Mouse (Mus musculus) embryonic facial prominence, embryonic 11.5 days (tissue): Measurements from ENCODE around the gene Robo3. TPM values are rescaled to one million over a fixed set of nuclear protein-coding genes. Genes with fewer than 3 reads are reported as not detected.

Source experiments
- ATAC-seq: fragments of 200-750 bp; cut with Nextera tagmentation; replicated peaks from 2 replicates; pipeline ENCODE4 v1.8.0; 2017; ENCODE audit warnings: low read depth; ENCODE audit not compliant: insufficient number of reproducible peaks, low FRiP score, low TSS enrichment
- DNase-seq: peaks from one replicate; pipeline ENCODE4 v3.0.0-alpha.2; 2015; ENCODE audit warnings: low spot score
- H3K27ac ChIP-seq: fragments of 300-500 bp; sonication (generic); replicated peaks from 2 replicates; pipeline ENCODE4 v1.5.1; 2014; ENCODE audit warnings: mild to moderate bottlenecking, low read depth, low read length, control low read depth
- H3K27me3 ChIP-seq: fragments of 300-500 bp; sonication (generic); 2 replicates; pipeline ENCODE4 v1.6.1; 2014; ENCODE audit warnings: mild to moderate bottlenecking, low read length, moderate library complexity, mixed read lengths; ENCODE audit not compliant: control insufficient read depth, insufficient read depth
- H3K36me3 ChIP-seq: fragments of 300-500 bp; sonication (generic); replicated peaks from 2 replicates; pipeline ENCODE4 v1.6.1; 2014; ENCODE audit warnings: low read depth, mild to moderate bottlenecking, low read length, moderate library complexity, mixed read lengths; ENCODE audit not compliant: control insufficient read depth, insufficient read depth
- H3K4me1 ChIP-seq: fragments of 300-500 bp; sonication (generic); 2 replicates; pipeline ENCODE4 v1.6.1; 2014; ENCODE audit warnings: low read length, mixed read lengths; ENCODE audit not compliant: control insufficient read depth, insufficient read depth
- H3K4me2 ChIP-seq: fragments of 300-500 bp; sonication (generic); 2 replicates; pipeline ENCODE4 v1.6.1; 2014; ENCODE audit warnings: low read depth, mild to moderate bottlenecking, control low read depth, low read length, moderate library complexity
- H3K4me3 ChIP-seq: fragments of 300-500 bp; sonication (generic); 2 replicates; pipeline ENCODE4 v1.5.1; 2014; ENCODE audit warnings: low read depth, low read length, control low read depth
- H3K9ac ChIP-seq: fragments of 300-500 bp; sonication (generic); replicated peaks from 2 replicates; pipeline ENCODE4 v1.6.1; 2014; ENCODE audit warnings: mild to moderate bottlenecking, control low read depth, low read length
- H3K9me3 ChIP-seq: fragments of 300-500 bp; sonication (generic); replicated peaks from 2 replicates; pipeline ENCODE4 v1.6.1; 2016; ENCODE audit warnings: mild to moderate bottlenecking, low read length, inconsistent platforms, mixed read lengths; ENCODE audit not compliant: control insufficient read depth
- WGBS: fragments of 180-500 bp; shearing (Covaris S2); extraction: QIAGEN DNeasy Blood & Tissue Kit; methylation state at CpG from one replicate; pipeline ENCODE4 v1.1.7; 2014; 5-methylcytosine and 5-hydroxymethylcytosine counted together
- polyA plus RNA-seq: library from polyadenylated mRNA; unstranded; fragments of >200 nt; fragmentation: Nextera tagmentation; extraction: Ambion mirVana; gene quantifications from 2 replicates; pipeline ENCODE4 v1.2.1, GENCODE M21; 2014

The Robo3 gene
- polyA plus RNA-seq, 1 experiment from 2014 or later: 4.9 TPM

- H3K27ac ChIP-seq: no peak overlapping the region
- no peak overlapping the region for H3K9ac ChIP-seq
- no peak for ATAC-seq
- no peaks in the 10 kb centered on the region for H3K4me1 ChIP-seq
- 84% methylated on average over 7 of the region's 7 CpGs for WGBS
- H3K27me3 ChIP-seq: peaks cover under 1% of the 10 kb centered on the region; the same call in 1 of the 2 replicates
- no peaks in the 10 kb centered on the region for H3K36me3 ChIP-seq
- no peak overlapping the region for H3K4me2 ChIP-seq
- DNase-seq: no peak
- no peak overlapping the region for H3K4me3 ChIP-seq
- H3K9me3 ChIP-seq: no peaks in the 10 kb centered on the region
Observed at GRCm38 (mm10) chr9:37403011-37403410, 30.0 kb downstream of the Robo3 start.

- Histone ChIP-seq H3K27me3 (no peaks in the 10 kb centered on the region), H3K27ac (no peak overlapping the region), H3K4me1 (no peaks in the 10 kb centered on the region), H3K4me3 (no peak overlapping the region), H3K36me3 (no peaks in the 10 kb centered on the region), H3K9me3 (no peaks in the 10 kb centered on the region), H3K9ac (no peak overlapping the region), H3K4me2 (no peak overlapping the region)
- ATAC-seq: no peak
- WGBS: 90% methylated on average over 7 of the region's 7 CpGs
- DNase-seq: no peak
Observed at GRCm38 (mm10) chr9:37402501-37402900, 30.5 kb downstream of the Robo3 start.

- DNase-seq: no peak
- Histone ChIP-seq H3K4me3 (no peak within 1 kb of the TSS), H3K27me3 (no peaks in the 10 kb centered on the region), H3K27ac (no peak within 1 kb of the TSS), H3K4me2 (no peak within 1 kb of the TSS), H3K9ac (0 out of 2 replicates have a peak within 1 kb of the TSS, but pooled peaks have one; percentile 32), H3K4me1 (no peaks in the 10 kb centered on the region), H3K36me3 (no peaks in the 10 kb centered on the region), H3K9me3 (no peaks in the 10 kb centered on the region)
- WGBS: 19% methylated on average over 7 of the region's 7 CpGs
- ATAC-seq: no peak
Observed at GRCm38 (mm10) chr9:37401802-37402201, 31.2 kb downstream of the Robo3 start, which contains the start of gene Robo4. Gene Robo4, plus strand, starts transcription at chr9:37401897.

- Histone ChIP-seq H3K9ac (no peak overlapping the region), H3K4me3 (no peak overlapping the region), H3K4me2 (no peak overlapping the region), H3K27me3 (no peaks in the 10 kb centered on the region), H3K27ac (no peak overlapping the region), H3K36me3 (no peaks in the 10 kb centered on the region), H3K9me3 (no peaks in the 10 kb centered on the region), H3K4me1 (no peaks in the 10 kb centered on the region)
- ATAC-seq (no peak), DNase-seq (no peak)
- WGBS: 75% methylated on average over 2 of the region's 2 CpGs
Observed at GRCm38 (mm10) chr9:37400585-37400984, 32.5 kb downstream of the Robo3 start.

GRCm38 (mm10) chr9:37393482-37394131 is 39.4 kb downstream of the Robo3 start:
- no peaks in the 10 kb centered on the region for H3K27me3 ChIP-seq
- no peak overlapping the region for H3K27ac ChIP-seq
- no peak overlapping the region for H3K9ac ChIP-seq
- H3K4me1 ChIP-seq: no peaks in the 10 kb centered on the region
- no peak overlapping the region for H3K4me2 ChIP-seq
- no peaks in the 10 kb centered on the region for H3K9me3 ChIP-seq
- no peak for DNase-seq
- H3K36me3 ChIP-seq: no peaks in the 10 kb centered on the region
- ATAC-seq: no peak
- WGBS: 71% methylated on average over 8 of the region's 8 CpGs
- H3K4me3 ChIP-seq: no peak overlapping the region

- ATAC-seq (no peak), DNase-seq (no peak)
- Histone ChIP-seq H3K36me3 (no peaks in the 10 kb centered on the region), H3K27ac (no peak overlapping the region), H3K9ac (no peak overlapping the region), H3K4me3 (no peak overlapping the region), H3K27me3 (no peaks in the 10 kb centered on the region), H3K4me2 (no peak overlapping the region), H3K9me3 (no peaks in the 10 kb centered on the region), H3K4me1 (no peaks in the 10 kb centered on the region)
- 76% methylated on average over 2 of the region's 2 CpGs for WGBS
Observed at GRCm38 (mm10) chr9:37392071-37392470, 41.0 kb downstream of the Robo3 start.

- Histone ChIP-seq H3K9ac (no peak overlapping the region), H3K27ac (no peak overlapping the region), H3K4me3 (no peak overlapping the region), H3K9me3 (no peaks in the 10 kb centered on the region), H3K4me1 (no peaks in the 10 kb centered on the region), H3K36me3 (no peaks in the 10 kb centered on the region), H3K27me3 (no peaks in the 10 kb centered on the region), H3K4me2 (no peak overlapping the region)
- 80% methylated on average over 2 of the region's 2 CpGs for WGBS
- ATAC-seq: no peak
- DNase-seq: no peak
Observed at GRCm38 (mm10) chr9:37390891-37391290, 42.2 kb downstream of the Robo3 start.

GRCm38 (mm10) chr9:37384284-37385182 is 48.5 kb downstream of the Robo3 start:
- peak overlapping the region; percentile 77 for H3K9ac ChIP-seq
- H3K27me3 ChIP-seq: no peaks in the 10 kb centered on the region; the same call in 1 of the 2 replicates
- H3K4me2 ChIP-seq: peak overlapping the region; percentile 90
- no peaks in the 10 kb centered on the region; the same call in 1 of the 2 replicates for H3K4me1 ChIP-seq
- H3K4me3 ChIP-seq: peak overlapping the region; percentile 38
- H3K36me3 ChIP-seq: no peaks in the 10 kb centered on the region
- H3K9me3 ChIP-seq: no peaks in the 10 kb centered on the region
- ATAC-seq (peak; percentile 77), DNase-seq (peak; percentile 61)
- WGBS: 10% methylated on average over 54 of the region's 54 CpGs
- no peak overlapping the region for H3K27ac ChIP-seq
